Mouse (Mus musculus) brown adipose tissue, adult 24 weeks (tissue): ENCODE data around the gene Dpy19l2. TPM values are rescaled to one million over a fixed set of nuclear protein-coding genes. Genes with fewer than 3 reads are reported as not detected.
"Not testable (repeated sequence)": the region's sequence is repeated elsewhere in the genome, so short reads cannot be mapped to it uniquely, and the experiment has no call there.

Experiments used
- H3K27ac ChIP-seq: fragments of 200-500 bp; replicated peaks from 2 replicates; pipeline ENCODE4 v1.5.1; 2012; ENCODE audit warnings: low read depth, mild to moderate bottlenecking, low read length
- H3K4me1 ChIP-seq: fragments of 200-500 bp; 2 replicates; pipeline ENCODE4 v1.6.1; 2012; ENCODE audit warnings: low read length, mixed read lengths; ENCODE audit not compliant: control insufficient read depth, insufficient read depth, insufficient read length
- H3K4me3 ChIP-seq: fragments of 200-500 bp; 2 replicates; pipeline ENCODE4 v1.5.1; 2012; ENCODE audit warnings: low read depth, mild to moderate bottlenecking, low read length, moderate library complexity; ENCODE audit not compliant: insufficient read depth
- polyA plus RNA-seq: library from polyadenylated mRNA; stranded (reverse); fragments of >200 nt; gene quantifications from 2 replicates; pipeline ENCODE4 v1.2.4, GENCODE M21; 2012; ENCODE audit not compliant: missing spikeins, insufficient read depth, insufficient read length

The Dpy19l2 gene
- polyA plus RNA-seq: not detected in 2 replicates

- Histone ChIP-seq H3K27ac (no peak within 1 kb of the TSS), H3K4me1 (no peaks in the 10 kb centered on the region), H3K4me3 (no peak within 1 kb of the TSS)
Measured at GRCm38 (mm10) chr9:24695700-24696404, at the start of gene Dpy19l2. Dpy19l2 (minus strand) TSS chr9:24696293.

GRCm38 (mm10) chr9:24744958-24745357, 48.9 kb upstream of the Dpy19l2 start:
- Histone ChIP-seq H3K4me3 (no peak overlapping the region), H3K4me1 (no peaks in the 10 kb centered on the region)

GRCm38 (mm10) chr9:24701246-24701645, 5.2 kb upstream of the Dpy19l2 start:
- no peak overlapping the region for H3K27ac ChIP-seq
- H3K4me3 ChIP-seq: no peak overlapping the region
- H3K4me1 ChIP-seq: no peaks in the 10 kb centered on the region

More at GRCm38 (mm10) chr9:24744958-24745357, 48.9 kb upstream of the Dpy19l2 start:
- H3K27ac ChIP-seq: no peak overlapping the region

- Histone ChIP-seq H3K4me1 (no peaks in the 10 kb centered on the region), H3K4me3 (no peak overlapping the region), H3K27ac (no peak overlapping the region)
Measured at GRCm38 (mm10) chr9:24696405-24696778, 299 bp upstream of the Dpy19l2 start.

GRCm38 (mm10) chr9:24637341-24637740, 58.8 kb downstream of the Dpy19l2 start:
- H3K4me3 ChIP-seq, H3K4me1 ChIP-seq, H3K27ac ChIP-seq: not testable (repeated sequence)

GRCm38 (mm10) chr9:24624896-24625295, 71.2 kb downstream of the Dpy19l2 start, which contains the start of gene Cypt4:
Cypt4 (plus strand) TSS chr9:24625196.
- Histone ChIP-seq H3K27ac (no peak within 1 kb of the TSS), H3K4me1 (no peaks in the 10 kb centered on the region), H3K4me3 (no peak within 1 kb of the TSS)

GRCm38 (mm10) chr9:24538159-24538558, 157.9 kb downstream of the Dpy19l2 start:
- H3K4me1 ChIP-seq: no peaks in the 10 kb centered on the region
- H3K27ac ChIP-seq: no peak overlapping the region
- H3K4me3 ChIP-seq: no peak overlapping the region

- Histone ChIP-seq H3K27ac (no peak overlapping the region), H3K4me3 (no peak overlapping the region), H3K4me1 (peaks cover 9% of the 10 kb centered on the region)
Measured at GRCm38 (mm10) chr9:24516575-24517139, 179.4 kb downstream of the Dpy19l2 start.

- Histone ChIP-seq H3K27ac (no peak overlapping the region), H3K4me3 (no peak overlapping the region), H3K4me1 (peaks cover 10% of the 10 kb centered on the region)
Measured at GRCm38 (mm10) chr9:24514078-24514469, 182.0 kb downstream of the Dpy19l2 start.

GRCm38 (mm10) chr9:24513290-24514077, 182.6 kb downstream of the Dpy19l2 start:
- Histone ChIP-seq H3K4me3 (no peak overlapping the region), H3K4me1 (peaks cover 10% of the 10 kb centered on the region), H3K27ac (peak overlapping the region; percentile 90)

GRCm38 (mm10) chr9:24512121-24512539, 184.0 kb downstream of the Dpy19l2 start:
- H3K27ac ChIP-seq: peak overlapping the region; percentile 90
- peaks cover 10% of the 10 kb centered on the region for H3K4me1 ChIP-seq
- H3K4me3 ChIP-seq: no peak overlapping the region

GRCm38 (mm10) chr9:24511371-24512120, 184.5 kb downstream of the Dpy19l2 start:
- H3K4me1 ChIP-seq: peaks cover 10% of the 10 kb centered on the region
- H3K27ac ChIP-seq: peak overlapping the region; percentile 90
- no peak overlapping the region for H3K4me3 ChIP-seq

GRCm38 (mm10) chr9:24508880-24509279, 187.2 kb downstream of the Dpy19l2 start:
- H3K4me3 ChIP-seq: no peak overlapping the region
- peaks cover 10% of the 10 kb centered on the region for H3K4me1 ChIP-seq
- H3K27ac ChIP-seq: no peak overlapping the region
